Mouse (Mus musculus): ENCODE results near the gene A630010A05Rik. TPM values are rescaled to one million over a fixed set of nuclear protein-coding genes. Genes with fewer than 3 reads are reported as not detected.
"Not testable (repeated sequence)": the region's sequence is repeated elsewhere in the genome, so short reads cannot be mapped to it uniquely, and the experiment has no call there.

A630010A05Rik gene
- total RNA-seq (2021) = not detected
- long read RNA-seq, experiment 1 = 0 reads
- long read RNA-seq, experiment 2 = 0 reads

- DNase-seq (ENCODE audit: low spot score in 2 of 2) = no peak
Observed at GRCm38 (mm10) chr16:14562017-14562416, at the start of gene A630010A05Rik. Gene A630010A05Rik, plus strand, starts transcription at chr16:14562317.

- no peak for DNase-seq (ENCODE audit: low spot score in 2 of 2)
Observed at GRCm38 (mm10) chr16:14535766-14536165, 26.4 kb upstream of the A630010A05Rik start.

GRCm38 (mm10) chr16:14557191-14557590, 4.9 kb upstream of the A630010A05Rik start:
- DNase-seq (ENCODE audit: low spot score in 2 of 2) = not testable (repeated sequence)

Other genes starting within 250 kb of the A630010A05Rik start
- 10 to 100 TPM; 48.3 to 54.1 TPM for gene Fopnl, start 244.9 kb upstream of the A630010A05Rik start, total RNA-seq (2021)
- 10 to 100 TPM; 19.0 to 19.3 TPM for gene Abcc1, start 200.8 kb upstream of the A630010A05Rik start, total RNA-seq (2021)